Mouse (Mus musculus): Measurements from ENCODE around the gene Ndufc2.
"Not testable (repeated sequence)": the region's sequence is repeated elsewhere in the genome, so short reads cannot be mapped to it uniquely, and the experiment has no call there.

Ndufc2 gene

GRCm38 (mm10) chr7:97427296-97427695, 27.5 kb downstream of the Ndufc2 start:
- DNase-seq (ENCODE audit: low read depth, low spot score) = no peak

- DNase-seq (ENCODE audit: low read depth, low spot score) = no peak
Measured at GRCm38 (mm10) chr7:97427778-97428420, 28.1 kb downstream of the Ndufc2 start.

GRCm38 (mm10) chr7:97429705-97430104, 29.9 kb downstream of the Ndufc2 start:
- DNase-seq (ENCODE audit: low read depth, low spot score) = peak; percentile 23

- not testable (repeated sequence) for DNase-seq (ENCODE audit: low read depth, low spot score)
Measured at GRCm38 (mm10) chr7:97433517-97433916, 33.7 kb downstream of the Ndufc2 start.

- no peak for DNase-seq (ENCODE audit: low read depth, low spot score)
Measured at GRCm38 (mm10) chr7:97434517-97434916, 34.7 kb downstream of the Ndufc2 start.

- DNase-seq (ENCODE audit: low read depth, low spot score) = no peak
Measured at GRCm38 (mm10) chr7:97438986-97439385, 39.2 kb downstream of the Ndufc2 start.

GRCm38 (mm10) chr7:97446171-97446925, 46.5 kb downstream of the Ndufc2 start:
- DNase-seq (ENCODE audit: low read depth, low spot score) = no peak

- DNase-seq (ENCODE audit: low read depth, low spot score) = no peak
Measured at GRCm38 (mm10) chr7:97447050-97447531, 47.3 kb downstream of the Ndufc2 start.

- not testable (repeated sequence) for DNase-seq (ENCODE audit: low read depth, low spot score)
Measured at GRCm38 (mm10) chr7:97451023-97451422, 51.2 kb downstream of the Ndufc2 start, which contains the start of gene Kctd14. Kctd14 (plus strand) TSS chr7:97451323.

GRCm38 (mm10) chr7:97452196-97452595, 52.4 kb downstream of the Ndufc2 start:
- DNase-seq (ENCODE audit: low read depth, low spot score) = no peak

GRCm38 (mm10) chr7:97453141-97453921, 53.5 kb downstream of the Ndufc2 start:
- DNase-seq (ENCODE audit: low read depth, low spot score) = peak; percentile 17

GRCm38 (mm10) chr7:97454795-97455194, 55.0 kb downstream of the Ndufc2 start:
- no peak for DNase-seq (ENCODE audit: low read depth, low spot score)

GRCm38 (mm10) chr7:97455577-97455976, 55.8 kb downstream of the Ndufc2 start:
- no peak for DNase-seq (ENCODE audit: low read depth, low spot score)
